Mouse (Mus musculus) liver, adult 2 months (tissue): ENCODE data around the gene Ezh1.

ENCODE experiments used
- CTCF ChIP-seq: fragments of 200-500 bp; IDR thresholded peaks from 2 replicates; pipeline ENCODE4 v1.5.1; 2011; ENCODE audit warnings: low read depth, low read length, control low read depth
- POLR2A ChIP-seq: fragments of 200-500 bp; IDR thresholded peaks from 2 replicates; pipeline ENCODE4 v1.6.1; 2011; ENCODE audit warnings: low read length, control low read depth; ENCODE audit not compliant: insufficient read depth; ENCODE audit errors: extremely low read depth

GRCm38 (mm10) chr11:101169301-101170107 lies 56.8 kb downstream of the Ezh1 start:
- no peak for TF ChIP-seq POLR2A
- no peak for TF ChIP-seq CTCF
